ENCODE assay signal across 9 mouse cellular contexts in genomic region chr10:61382281-61382731, GRCm38 (mm10). TPM values are rescaled to one million over a fixed set of nuclear protein-coding genes. Genes with fewer than 3 reads are reported as not detected.
DNase-seq lines count a peak whose midpoint lies in the region; ATAC-seq and TF ChIP-seq lines count a peak whose summit lies in the region.
"Had no signal": no experiment of that assay in that cellular context is flagged by ENCODE, and none has a peak within 500 bp of the region (broad histone marks: within the 10 kb centered on the region; RNA-seq: fewer than 3 reads in every experiment).

No protein-coding gene starts in this region.

- no peak for TF ChIP-seq POLR2A in limb, embryonic 14.5 days (IDR thresholded peaks at IDR 0.05; ENCODE audit: borderline replicate concordance, extremely low read depth, insufficient read depth, insufficient read length)

- H3K4me3 ChIP-seq in E14TG2a.4 (replicated peaks; ENCODE audit: low read length) = peak overlapping the region; percentile 96
- H3K4me3 ChIP-seq in forebrain, embryonic 13.5 days = peak overlapping the region; percentile 59
- peak overlapping the region; percentile 71 for H3K4me3 ChIP-seq in limb, embryonic 14.5 days (replicated peaks; ENCODE audit: low read length)
- peak overlapping the region; percentile 53 for H3K4me3 ChIP-seq in neural tube, embryonic 14.5 days (ENCODE audit: low read depth, low read length)

- 0% methylated on average over 8 of the region's 8 CpGs for WGBS in forebrain, embryonic 13.5 days
- WGBS in limb, embryonic 14.5 days = 2% methylated on average over 8 of the region's 8 CpGs
- WGBS in neural tube, embryonic 14.5 days = under 1% methylated on average over 8 of the region's 8 CpGs

- H3K4me2 ChIP-seq in forebrain, embryonic 13.5 days = peak overlapping the region; percentile 77
- peak overlapping the region; percentile 96 for H3K4me2 ChIP-seq in limb, embryonic 14.5 days (replicated peaks; ENCODE audit: low read depth, low read length, severe bottlenecking)
- H3K4me2 ChIP-seq in neural tube, embryonic 14.5 days (ENCODE audit: low read depth, low read length) = peak overlapping the region; percentile 69

- peaks cover 66% of the 10 kb centered on the region for H3K4me1 ChIP-seq in E14TG2a.4 (replicated peaks; ENCODE audit: low read depth, low read length)
- peaks cover 36% of the 10 kb centered on the region for H3K4me1 ChIP-seq in forebrain, embryonic 13.5 days
- H3K4me1 ChIP-seq in limb, embryonic 14.5 days (ENCODE audit: control insufficient read depth, insufficient read depth, low read length) = peaks cover 36% of the 10 kb centered on the region
- H3K4me1 ChIP-seq in neural tube, embryonic 14.5 days (ENCODE audit: control insufficient read depth, insufficient read depth, low read length) = peaks cover 14% of the 10 kb centered on the region

- no peak for ATAC-seq in forebrain, embryonic 13.5 days
- no peak for ATAC-seq in limb, embryonic 14.5 days (ENCODE audit: low FRiP score, low read depth)
- peak; percentile 29; the same call in 1 of the 2 replicates for ATAC-seq in neural tube, embryonic 14.5 days (ENCODE audit: low read depth)

- DNase-seq in embryo, embryonic 10.5 days (ENCODE audit: low spot score) = peak; percentile 50
- no peak for DNase-seq in embryo, embryonic 11 days
- no peak for DNase-seq in limb, embryonic 14.5 days (ENCODE audit: low spot score)
- DNase-seq in ovary, postnatal 14 days (ENCODE audit: low spot score) = no peak
- no peak for DNase-seq in gastrocnemius, postnatal 4 days (ENCODE audit: low spot score in 2 of 2)

- H3K9ac ChIP-seq in forebrain, embryonic 13.5 days = peak overlapping the region; percentile 23; the same call in 1 of the 2 replicates
- peak overlapping the region; percentile 79 for H3K9ac ChIP-seq in limb, embryonic 14.5 days (ENCODE audit: low read depth, low read length, severe bottlenecking)
- peak overlapping the region; percentile 53 for H3K9ac ChIP-seq in neural tube, embryonic 14.5 days (replicated peaks; ENCODE audit: low read depth, low read length)

- TF ChIP-seq CTCF in E14TG2a.4 (conservative IDR thresholded peaks at IDR 0.05; ENCODE audit: low read length) = no peak

- peaks cover 38% of the 10 kb centered on the region for H3K36me3 ChIP-seq in E14TG2a.4 (ENCODE audit: insufficient read depth, low read length)
- H3K36me3 ChIP-seq in forebrain, embryonic 13.5 days (ENCODE audit: poor library complexity, severe bottlenecking) = no peaks in the 10 kb centered on the region
- no peaks in the 10 kb centered on the region for H3K36me3 ChIP-seq in limb, embryonic 14.5 days (ENCODE audit: control insufficient read depth, insufficient read depth, low read length)
- H3K36me3 ChIP-seq in neural tube, embryonic 14.5 days (ENCODE audit: control insufficient read depth, insufficient read depth, low read length) = no peaks in the 10 kb centered on the region
- H3K36me3 ChIP-seq: G1E had no signal

- H3K9me3 ChIP-seq in E14TG2a.4 (ENCODE audit: low read length) = no peaks in the 10 kb centered on the region
- H3K9me3 ChIP-seq in forebrain, embryonic 13.5 days (replicated peaks) = no peaks in the 10 kb centered on the region
- no peaks in the 10 kb centered on the region for H3K9me3 ChIP-seq in limb, embryonic 14.5 days (ENCODE audit: control insufficient read depth, low read length)
- H3K9me3 ChIP-seq in neural tube, embryonic 14.5 days (ENCODE audit: control insufficient read depth, low read length) = no peaks in the 10 kb centered on the region
- H3K9me3 ChIP-seq: G1E had no signal

- H3K27ac ChIP-seq in forebrain, embryonic 13.5 days = no peak overlapping the region
- no peak overlapping the region for H3K27ac ChIP-seq in limb, embryonic 14.5 days (replicated peaks; ENCODE audit: low read depth, low read length)
- H3K27ac ChIP-seq in neural tube, embryonic 14.5 days (ENCODE audit: low read depth, low read length) = peak overlapping the region; percentile 48; the same call in 1 of the 2 replicates

- peaks cover 21% of the 10 kb centered on the region for H3K27me3 ChIP-seq in E14TG2a.4 (ENCODE audit: insufficient read depth, low read length)
- H3K27me3 ChIP-seq in forebrain, embryonic 13.5 days = peaks cover 13% of the 10 kb centered on the region
- H3K27me3 ChIP-seq in limb, embryonic 14.5 days (ENCODE audit: control insufficient read depth, insufficient read depth, low read length) = no peaks in the 10 kb centered on the region
- no peaks in the 10 kb centered on the region for H3K27me3 ChIP-seq in neural tube, embryonic 14.5 days (ENCODE audit: control insufficient read depth, insufficient read depth, low read length)

RNA-seq across cellular contexts. Expression of gene Pald1, which starts 1.0 kb away (rescaled TPM):
- 13.2 and 16.3 TPM in 2 replicates for polyA plus RNA-seq in forebrain, embryonic 13.5 days (2015; fragmentation: Nextera tagmentation; extraction: Ambion mirVana)
- 24.9 and 28.2 TPM in 2 replicates for polyA plus RNA-seq in limb, embryonic 14.5 days (2012; rRNA removed)
- polyA plus RNA-seq in limb, embryonic 14.5 days (2014; fragmentation: Nextera tagmentation; extraction: Ambion mirVana) = 18.8 and 19.4 TPM in 2 replicates
- 19.0 and 25.5 TPM in 2 replicates for polyA plus RNA-seq in neural tube, embryonic 14.5 days (2014; fragmentation: Nextera tagmentation; extraction: Ambion mirVana)
- 10 to 100 TPM; 32.1 to 35.9 TPM for total RNA-seq in gastrocnemius, postnatal 4 days (2021)
- total RNA-seq: G1E had no signal

RNA-seq across cellular contexts. Expression of gene Nodal, which starts 35.5 kb away (rescaled TPM):
- 0.08 TPM in 1 of 2 replicates, not detected in the other for polyA plus RNA-seq in forebrain, embryonic 13.5 days (2015; fragmentation: Nextera tagmentation; extraction: Ambion mirVana)
- polyA plus RNA-seq in limb, embryonic 14.5 days (2012; rRNA removed) = 0.10 and 0.16 TPM in 2 replicates
- 0.19 TPM in 1 of 2 replicates, not detected in the other for polyA plus RNA-seq in limb, embryonic 14.5 days (2014; fragmentation: Nextera tagmentation; extraction: Ambion mirVana)
- 0.12 and 0.13 TPM in 2 replicates for polyA plus RNA-seq in neural tube, embryonic 14.5 days (2014; fragmentation: Nextera tagmentation; extraction: Ambion mirVana)
- under 1 TPM in 1 of 2 experiments, not detected in 1; 0.25 TPM for total RNA-seq in gastrocnemius, postnatal 4 days (2021)
- total RNA-seq: G1E had no signal
- polyA plus RNA-seq: G1E had no signal

Comparison
In these comparisons a context has a peak if more than half of its experiments do, and no peak if none do; other contexts are left out.
1. H3K9ac ChIP-seq: peak in every context shown above with its lines; median percentile 79 in limb, embryonic 14.5 days; 53 in neural tube, embryonic 14.5 days; 23 in forebrain, embryonic 13.5 days.